Mouse (Mus musculus) ES-Bruce4 (cell line): ENCODE measurements around the gene Slc25a41.

Experiments used
- CTCF ChIP-seq: IDR thresholded peaks from one replicate; pipeline ENCODE4 v1.8.1; 2011; ENCODE audit warnings: low read depth, low read length
- EP300 ChIP-seq: IDR thresholded peaks from 2 replicates; pipeline ENCODE4 v1.6.1; 2011; ENCODE audit warnings: low read depth, low read length; ENCODE audit not compliant: insufficient read depth
- POLR2A ChIP-seq: IDR thresholded peaks from one replicate; pipeline ENCODE4 v1.8.1; 2011; ENCODE audit warnings: low read length; ENCODE audit not compliant: insufficient read depth

DNA sequence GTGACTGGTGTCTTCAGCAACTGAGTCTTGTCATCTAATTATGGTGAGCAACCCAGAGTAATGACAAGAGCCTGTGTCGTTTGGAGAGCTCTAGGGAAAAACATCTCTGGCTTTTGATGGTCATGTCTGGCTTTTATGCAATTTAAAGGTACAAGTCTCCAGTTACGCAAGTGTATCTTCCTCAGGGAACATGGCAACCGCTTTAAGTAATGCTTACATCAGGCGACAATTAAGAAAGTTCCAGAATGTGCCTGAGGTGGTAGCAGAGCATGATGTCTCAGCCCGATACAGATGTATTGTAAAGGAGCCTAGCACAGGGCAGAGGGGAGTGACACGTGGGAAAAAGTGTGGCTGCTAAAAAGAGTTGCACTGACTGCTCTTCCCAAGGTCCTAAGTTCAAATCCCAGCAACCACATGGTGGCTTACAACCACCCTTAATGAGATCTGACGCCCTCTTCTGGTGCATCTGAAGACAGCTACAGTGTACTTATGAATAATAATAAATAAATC is 52.5 kb downstream of the Slc25a41 start:
- TF ChIP-seq POLR2A, result no peak
- TF ChIP-seq EP300, result no peak
- TF ChIP-seq CTCF, result no peak
